Mouse (Mus musculus): ENCODE measurements around the gene Rdh7. TPM values are rescaled to one million over a fixed set of nuclear protein-coding genes. Genes with fewer than 3 reads are reported as not detected.
"Not testable (repeated sequence)": the region's sequence is repeated elsewhere in the genome, so short reads cannot be mapped to it uniquely, and the experiment has no call there.

The Rdh7 gene
- polyA plus RNA-seq, 1 experiment = not detected

GRCm38 (mm10) chr10:127872484-127872883 is 16.1 kb downstream of the Rdh7 start:
- H3K27me3 ChIP-seq (replicated peaks) = no peaks in the 10 kb centered on the region
- no peak overlapping the region for H3K4me3 ChIP-seq (replicated peaks)
- no peaks in the 10 kb centered on the region for H3K36me3 ChIP-seq (replicated peaks; ENCODE audit: low read length)
- peaks cover 13% of the 10 kb centered on the region for H3K9me3 ChIP-seq
- no peaks in the 10 kb centered on the region for H3K4me1 ChIP-seq
- TF ChIP-seq FLI1 (IDR thresholded peaks at IDR 0.05; ENCODE audit: low read length) = no peak
- TF ChIP-seq GATA1 (IDR thresholded peaks at IDR 0.05; ENCODE audit: borderline replicate concordance, low read length) = no peak

GRCm38 (mm10) chr10:127866232-127866631 is 22.4 kb downstream of the Rdh7 start, which contains the start of gene Rdh16f2:
Gene Rdh16f2, plus strand, starts transcription at chr10:127866474.
- H3K4me3 ChIP-seq (replicated peaks) = no peak within 1 kb of the TSS
- peaks cover under 1% of the 10 kb centered on the region for H3K27me3 ChIP-seq (replicated peaks)
- peaks cover 12% of the 10 kb centered on the region for H3K9me3 ChIP-seq
- H3K4me1 ChIP-seq = no peaks in the 10 kb centered on the region
- H3K36me3 ChIP-seq (replicated peaks; ENCODE audit: low read length) = no peaks in the 10 kb centered on the region
- TF ChIP-seq GATA1 (IDR thresholded peaks at IDR 0.05; ENCODE audit: borderline replicate concordance, low read length) (no peak), FLI1 (IDR thresholded peaks at IDR 0.05; ENCODE audit: low read length) (no peak)

- Histone ChIP-seq H3K9me3 (peaks cover under 1% of the 10 kb centered on the region; the same call in 1 of the 2 replicates), H3K36me3 (replicated peaks; ENCODE audit: low read length) (no peaks in the 10 kb centered on the region), H3K4me3 (replicated peaks) (no peak overlapping the region), H3K27me3 (replicated peaks) (peaks cover 3% of the 10 kb centered on the region), H3K4me1 (no peaks in the 10 kb centered on the region)
- TF ChIP-seq FLI1 (IDR thresholded peaks at IDR 0.05; ENCODE audit: low read length) (no peak), GATA1 (IDR thresholded peaks at IDR 0.05; ENCODE audit: borderline replicate concordance, low read length) (no peak)
Observed at GRCm38 (mm10) chr10:127864931-127865330, 23.7 kb downstream of the Rdh7 start.

- Histone ChIP-seq H3K36me3 (replicated peaks; ENCODE audit: low read length) (no peaks in the 10 kb centered on the region), H3K27me3 (replicated peaks) (peaks cover 3% of the 10 kb centered on the region), H3K4me1 (no peaks in the 10 kb centered on the region), H3K4me3 (replicated peaks) (no peak overlapping the region), H3K9me3 (peaks cover 5% of the 10 kb centered on the region; the same call in 1 of the 2 replicates)
- TF ChIP-seq FLI1 (IDR thresholded peaks at IDR 0.05; ENCODE audit: low read length) (no peak), GATA1 (IDR thresholded peaks at IDR 0.05; ENCODE audit: borderline replicate concordance, low read length) (no peak)
Observed at GRCm38 (mm10) chr10:127856376-127856775, 32.2 kb downstream of the Rdh7 start.

GRCm38 (mm10) chr10:127849628-127850027 is 39.0 kb downstream of the Rdh7 start, which contains the start of gene Rdh19:
Gene Rdh19, plus strand, starts transcription at chr10:127849928.
- Histone ChIP-seq H3K4me1 (no peaks in the 10 kb centered on the region), H3K9me3 (peaks cover 23% of the 10 kb centered on the region), H3K27me3 (replicated peaks) (no peaks in the 10 kb centered on the region), H3K36me3 (replicated peaks; ENCODE audit: low read length) (no peaks in the 10 kb centered on the region), H3K4me3 (replicated peaks) (no peak within 1 kb of the TSS)
- TF ChIP-seq GATA1 (IDR thresholded peaks at IDR 0.05; ENCODE audit: borderline replicate concordance, low read length) (no peak), FLI1 (IDR thresholded peaks at IDR 0.05; ENCODE audit: low read length) (no peak)

- TF ChIP-seq FLI1 (IDR thresholded peaks at IDR 0.05; ENCODE audit: low read length) (no peak), GATA1 (IDR thresholded peaks at IDR 0.05; ENCODE audit: borderline replicate concordance, low read length) (no peak)
- no peak overlapping the region for H3K4me3 ChIP-seq (replicated peaks)
- no peaks in the 10 kb centered on the region for H3K36me3 ChIP-seq (replicated peaks; ENCODE audit: low read length)
- H3K4me1 ChIP-seq = no peaks in the 10 kb centered on the region
- H3K27me3 ChIP-seq (replicated peaks) = no peaks in the 10 kb centered on the region
- peaks cover 24% of the 10 kb centered on the region for H3K9me3 ChIP-seq
Observed at GRCm38 (mm10) chr10:127848089-127848488, 40.5 kb downstream of the Rdh7 start.

GRCm38 (mm10) chr10:127845945-127846344 is 42.7 kb downstream of the Rdh7 start:
- H3K9me3 ChIP-seq = peaks cover 24% of the 10 kb centered on the region
- not testable (repeated sequence) for H3K36me3 ChIP-seq (replicated peaks; ENCODE audit: low read length); H3K4me1 ChIP-seq; H3K4me3 ChIP-seq (replicated peaks); H3K27me3 ChIP-seq (replicated peaks)

GRCm38 (mm10) chr10:127840776-127841175 is 47.8 kb downstream of the Rdh7 start:
- Histone ChIP-seq H3K36me3 (replicated peaks; ENCODE audit: low read length) (no peaks in the 10 kb centered on the region), H3K4me1 (no peaks in the 10 kb centered on the region), H3K4me3 (replicated peaks) (no peak overlapping the region), H3K27me3 (replicated peaks) (no peaks in the 10 kb centered on the region), H3K9me3 (peaks cover 31% of the 10 kb centered on the region)
- no peak for TF ChIP-seq FLI1 (IDR thresholded peaks at IDR 0.05; ENCODE audit: low read length)
- TF ChIP-seq GATA1 (IDR thresholded peaks at IDR 0.05; ENCODE audit: borderline replicate concordance, low read length) = no peak

GRCm38 (mm10) chr10:127838539-127838938 is 50.1 kb downstream of the Rdh7 start:
- peaks cover 25% of the 10 kb centered on the region for H3K9me3 ChIP-seq
- no peak for TF ChIP-seq FLI1 (IDR thresholded peaks at IDR 0.05; ENCODE audit: low read length)
- no peak for TF ChIP-seq GATA1 (IDR thresholded peaks at IDR 0.05; ENCODE audit: borderline replicate concordance, low read length)
- H3K36me3 ChIP-seq (replicated peaks; ENCODE audit: low read length) = no peaks in the 10 kb centered on the region
- H3K27me3 ChIP-seq (replicated peaks) = no peaks in the 10 kb centered on the region
- H3K4me3 ChIP-seq (replicated peaks) = no peak overlapping the region
- no peaks in the 10 kb centered on the region for H3K4me1 ChIP-seq

GRCm38 (mm10) chr10:127837793-127838192 is 50.8 kb downstream of the Rdh7 start:
- not testable (repeated sequence) for H3K4me1 ChIP-seq; H3K27me3 ChIP-seq (replicated peaks); H3K4me3 ChIP-seq (replicated peaks); H3K36me3 ChIP-seq (replicated peaks; ENCODE audit: low read length)
- H3K9me3 ChIP-seq = peaks cover 25% of the 10 kb centered on the region

GRCm38 (mm10) chr10:127835292-127835691 is 53.3 kb downstream of the Rdh7 start:
- H3K27me3 ChIP-seq (replicated peaks) = no peaks in the 10 kb centered on the region
- no peak for TF ChIP-seq GATA1 (IDR thresholded peaks at IDR 0.05; ENCODE audit: borderline replicate concordance, low read length)
- no peak for TF ChIP-seq FLI1 (IDR thresholded peaks at IDR 0.05; ENCODE audit: low read length)
- H3K9me3 ChIP-seq = peaks cover 25% of the 10 kb centered on the region
- no peaks in the 10 kb centered on the region for H3K36me3 ChIP-seq (replicated peaks; ENCODE audit: low read length)
- H3K4me1 ChIP-seq = no peaks in the 10 kb centered on the region
- H3K4me3 ChIP-seq (replicated peaks) = no peak overlapping the region

GRCm38 (mm10) chr10:127834186-127834585 is 54.4 kb downstream of the Rdh7 start:
- not testable (repeated sequence) for H3K4me1 ChIP-seq; H3K36me3 ChIP-seq (replicated peaks; ENCODE audit: low read length); H3K4me3 ChIP-seq (replicated peaks); H3K27me3 ChIP-seq (replicated peaks)
- H3K9me3 ChIP-seq = peaks cover 21% of the 10 kb centered on the region
